Mouse (Mus musculus) c-Kit-negative CD71-positive TER-119-positive erythroid progenitor cells, embryonic 14.5 days (primary cell): ENCODE data around the gene Gm43064.

Experiments used
- DNase-seq: peaks from one replicate; pipeline ENCODE4 v3.0.0-alpha.2; 2013; ENCODE audit warnings: low read depth, low spot score

Gm43064 gene

GRCm38 (mm10) chr3:103853804-103854203 is 44.4 kb downstream of the Gm43064 start:
- no peak for DNase-seq

GRCm38 (mm10) chr3:103857036-103857805 is 47.8 kb downstream of the Gm43064 start:
- DNase-seq, result no peak

- DNase-seq, result no peak
These were observed 48.7 kb downstream of the Gm43064 start for GRCm38 (mm10) chr3:103857977-103858563.

GRCm38 (mm10) chr3:103858881-103859801 is 49.8 kb downstream of the Gm43064 start, which contains the start of gene Ptpn22:
Gene Ptpn22, plus strand, starts transcription at chr3:103859795.
- DNase-seq, result no peak

GRCm38 (mm10) chr3:103859851-103860391 is 50.5 kb downstream of the Gm43064 start:
- DNase-seq, result no peak

- no peak for DNase-seq
These were observed 53.4 kb downstream of the Gm43064 start for GRCm38 (mm10) chr3:103862721-103863220.

GRCm38 (mm10) chr3:103864200-103864599 is 54.8 kb downstream of the Gm43064 start:
- DNase-seq, result no peak

- DNase-seq, result no peak
These were observed 58.1 kb downstream of the Gm43064 start for GRCm38 (mm10) chr3:103867424-103867971.

GRCm38 (mm10) chr3:103868008-103868407 is 58.6 kb downstream of the Gm43064 start:
- no peak for DNase-seq

- no peak for DNase-seq
These were observed 63.3 kb downstream of the Gm43064 start for GRCm38 (mm10) chr3:103872663-103873098.

- DNase-seq, result no peak
These were observed 65.0 kb downstream of the Gm43064 start for GRCm38 (mm10) chr3:103874329-103874728.

- no peak for DNase-seq
These were observed 76.6 kb downstream of the Gm43064 start for GRCm38 (mm10) chr3:103885946-103886345.

GRCm38 (mm10) chr3:103887581-103887980 is 78.2 kb downstream of the Gm43064 start:
- peak; percentile 46 for DNase-seq
